Mouse (Mus musculus) left cerebral cortex, adult 9 months (tissue): ENCODE measurements around the gene Irx2.

Experiments used
- DNase-seq, 2 experiments: peaks; one replicate each; pipeline ENCODE4 v3.0.0; 2022; ENCODE audit warnings: low spot score in 2 of 2

The Irx2 gene

GRCm38 (mm10) chr13:72636331-72636851 is 7.8 kb downstream of the Irx2 start:
- DNase-seq = no peak

- DNase-seq = no peak
Observed at GRCm38 (mm10) chr13:72637536-72637935, 8.9 kb downstream of the Irx2 start.

GRCm38 (mm10) chr13:72638401-72639130 is 9.9 kb downstream of the Irx2 start:
- DNase-seq = no peak

GRCm38 (mm10) chr13:72639441-72640130 is 11.0 kb downstream of the Irx2 start:
- no peak for DNase-seq

- no peak for DNase-seq
Observed at GRCm38 (mm10) chr13:72640131-72640521, 11.5 kb downstream of the Irx2 start.

GRCm38 (mm10) chr13:72656447-72656846 is 27.8 kb downstream of the Irx2 start:
- no peak for DNase-seq

GRCm38 (mm10) chr13:72675826-72676225 is 47.2 kb downstream of the Irx2 start:
- DNase-seq = no peak
